Mouse (Mus musculus) c-Kit-positive CD71-positive TER-119-negative erythroid progenitor cells, embryonic 14.5 days (primary cell): ENCODE results near the gene Bach1.

ENCODE experiments used
- DNase-seq: peaks from one replicate; pipeline ENCODE4 v3.0.0-alpha.2; 2013; ENCODE audit warnings: low read depth

Bach1 gene

DNA sequence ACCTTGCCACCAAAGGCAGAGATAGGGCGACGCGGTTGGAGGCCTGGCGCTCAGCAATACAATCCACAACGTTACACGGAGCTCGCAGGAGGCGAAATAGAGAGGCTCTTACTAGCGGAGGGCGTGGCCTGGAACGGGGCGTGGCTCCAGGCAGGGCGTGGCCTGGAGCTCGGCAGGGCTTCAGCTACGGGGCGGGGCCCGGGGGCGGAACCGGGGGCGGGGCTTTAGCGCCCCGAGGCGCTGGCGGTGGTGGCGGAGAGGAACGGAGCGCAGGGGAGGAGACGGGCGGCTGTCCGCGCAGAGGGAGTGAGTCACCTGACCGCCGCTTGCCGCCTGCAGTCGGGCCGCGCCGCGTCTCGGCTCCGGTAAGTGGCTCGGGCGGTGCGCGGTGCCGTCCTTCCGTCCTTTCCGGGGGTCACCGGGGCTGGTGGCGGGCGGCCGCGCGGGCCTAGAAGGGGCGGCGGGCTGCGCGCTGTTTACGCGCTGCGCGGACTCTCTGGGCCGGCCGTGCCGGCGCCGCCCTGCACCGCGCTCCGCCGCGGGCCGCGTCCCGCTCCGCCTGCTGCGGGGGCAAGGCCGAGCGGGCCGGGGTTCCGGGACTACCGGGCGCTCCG lies at the start of gene Bach1:
Gene Bach1 (plus strand): TSS at position 254 of the 614 bp plus-strand sequence.
- DNase-seq: peak; percentile 87

DNA sequence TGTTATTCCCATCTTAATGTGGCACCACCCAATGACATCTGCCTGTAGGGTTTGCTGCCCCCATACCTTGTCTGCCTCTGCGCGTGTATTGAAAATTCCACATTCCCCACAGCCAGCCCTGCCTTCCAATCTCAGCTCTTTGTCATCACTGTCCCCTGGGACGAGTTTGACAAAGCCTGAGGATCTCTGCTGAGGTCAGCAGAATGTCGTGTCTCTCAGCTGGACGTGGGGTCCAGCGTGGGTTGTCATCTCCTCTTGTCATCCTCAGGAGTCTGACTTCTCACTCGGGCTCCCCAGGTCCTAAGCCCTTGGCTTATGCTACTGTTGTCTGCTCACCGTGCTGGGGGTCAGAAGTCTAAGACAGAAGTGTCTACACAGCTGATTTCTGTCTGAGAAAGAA lies 46.4 kb upstream of the Bach1 start:
- no peak for DNase-seq

DNA sequence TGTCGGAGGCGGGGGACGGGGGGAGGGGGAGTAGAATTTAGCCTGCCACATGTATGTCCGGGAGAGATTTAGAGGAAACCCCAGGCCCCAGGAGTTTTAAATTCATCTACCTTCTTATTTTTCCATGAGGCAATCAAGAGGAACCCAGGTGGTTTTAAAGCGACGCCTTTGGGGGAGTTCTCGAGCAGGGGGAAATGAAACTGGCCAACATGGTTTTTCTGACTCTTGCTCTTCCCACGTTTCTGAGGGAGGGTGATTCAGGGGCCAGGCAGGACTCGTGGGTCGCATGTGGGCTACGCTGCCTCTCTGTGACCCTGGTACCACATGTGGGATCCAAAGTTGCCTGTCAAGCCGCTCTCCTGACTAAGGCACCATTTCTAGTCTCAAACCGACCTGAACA lies 45.8 kb upstream of the Bach1 start:
- no peak for DNase-seq

DNA sequence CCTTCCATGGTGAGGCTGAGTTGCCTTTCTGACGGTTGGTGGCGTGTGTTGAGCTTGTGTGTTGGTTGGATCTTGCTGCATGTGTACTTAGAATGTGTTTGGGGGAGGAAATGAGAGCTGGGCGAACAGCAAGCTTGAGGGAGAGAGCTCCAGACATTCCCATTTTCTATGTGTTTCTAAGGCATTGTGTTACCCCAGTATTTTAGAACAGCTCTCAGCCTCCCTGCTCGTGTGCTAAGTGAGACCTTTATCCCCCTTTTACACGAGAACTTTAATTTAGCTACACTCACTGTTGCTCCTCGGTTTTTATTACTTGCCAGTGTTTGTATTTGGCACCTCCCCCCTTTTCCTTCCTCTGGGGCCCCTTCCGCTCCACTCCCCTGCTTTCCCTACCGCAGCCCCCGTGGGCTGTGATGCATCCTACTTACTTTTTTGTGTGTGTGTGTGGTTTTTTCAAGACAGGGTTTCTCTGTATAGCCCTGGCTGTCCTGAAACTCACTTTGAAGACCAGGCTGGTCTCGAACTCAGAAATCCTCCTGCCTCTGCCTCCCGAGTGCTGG lies 44.6 kb upstream of the Bach1 start:
- DNase-seq: no peak

DNA sequence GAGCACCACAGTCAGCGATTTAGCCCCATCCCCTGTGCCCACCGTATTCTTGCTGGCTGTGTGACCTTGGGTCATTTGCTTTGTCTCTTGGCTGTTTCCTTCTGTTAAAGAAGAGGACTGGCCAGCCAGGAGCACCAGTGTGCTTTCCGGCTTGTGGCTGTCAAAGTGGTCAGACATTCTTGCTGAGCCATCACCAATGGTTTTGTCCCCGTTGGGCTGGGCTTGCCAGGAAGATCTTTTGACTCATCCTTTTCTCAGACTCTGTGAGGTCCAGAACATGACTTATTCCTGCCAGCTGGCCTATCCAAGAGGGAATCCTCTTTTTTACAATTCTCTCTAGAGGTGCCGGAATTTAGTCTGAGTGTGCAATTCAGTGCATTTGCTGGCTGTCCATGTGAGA lies 43.7 kb upstream of the Bach1 start:
- no peak for DNase-seq

DNA sequence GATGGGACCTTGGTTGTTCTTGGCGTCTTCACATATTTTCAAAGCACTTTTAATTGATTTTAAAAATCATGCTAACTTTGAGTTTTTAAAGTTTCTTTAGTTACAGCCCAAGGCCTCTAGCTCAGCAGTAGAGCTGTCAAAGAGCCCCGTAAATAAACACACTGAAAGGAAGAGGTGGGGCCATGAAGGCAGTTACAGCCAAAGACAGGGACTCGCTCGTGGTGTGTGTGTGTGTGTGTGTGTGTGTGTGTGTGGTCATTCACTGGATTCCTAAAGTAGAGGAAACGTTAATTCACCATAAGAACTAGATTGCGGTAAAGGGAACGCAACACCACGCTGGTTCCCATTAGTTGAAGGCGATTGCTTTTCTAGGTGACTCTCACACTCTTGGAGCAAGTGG lies 43.2 kb upstream of the Bach1 start:
- no peak for DNase-seq

DNA sequence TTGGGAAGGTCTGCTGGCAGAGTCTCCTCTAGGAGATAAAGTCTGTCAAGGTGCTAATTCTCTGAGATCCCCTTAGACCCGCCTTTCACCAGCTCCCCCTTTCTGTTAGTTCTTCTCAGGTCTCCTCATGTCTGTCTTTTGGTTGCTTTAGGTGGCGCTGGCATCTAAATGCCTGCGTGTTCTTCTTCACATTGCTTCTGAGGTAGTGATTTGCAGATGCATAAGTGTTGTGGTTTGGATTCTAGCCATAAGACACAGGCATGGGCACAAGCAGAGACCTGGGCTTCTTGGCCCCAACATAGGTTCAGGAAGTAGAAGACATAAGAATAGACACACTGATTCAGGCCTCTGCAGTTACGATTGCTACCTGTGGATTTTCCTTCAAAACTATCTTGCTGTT lies 42.0 kb upstream of the Bach1 start:
- DNase-seq: no peak

DNA sequence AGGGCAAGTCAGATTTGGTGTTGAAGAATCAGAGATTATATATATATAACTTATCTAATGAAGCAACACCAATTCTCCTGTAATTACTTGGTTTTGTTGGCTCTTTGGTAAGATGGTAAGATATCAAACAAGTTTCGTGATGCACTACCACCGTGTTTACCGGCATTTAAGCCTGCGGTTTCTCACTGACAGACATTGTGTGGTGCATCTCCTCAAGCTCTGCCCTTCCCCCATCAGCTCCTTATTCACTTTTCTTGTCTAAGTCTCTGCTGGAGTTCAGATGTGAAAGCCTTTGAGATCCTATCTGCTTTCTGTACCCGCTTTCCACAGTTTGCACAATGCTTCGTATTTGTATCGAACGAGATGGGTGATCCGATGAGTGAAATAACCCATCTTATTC lies 41.5 kb upstream of the Bach1 start:
- DNase-seq: no peak

DNA sequence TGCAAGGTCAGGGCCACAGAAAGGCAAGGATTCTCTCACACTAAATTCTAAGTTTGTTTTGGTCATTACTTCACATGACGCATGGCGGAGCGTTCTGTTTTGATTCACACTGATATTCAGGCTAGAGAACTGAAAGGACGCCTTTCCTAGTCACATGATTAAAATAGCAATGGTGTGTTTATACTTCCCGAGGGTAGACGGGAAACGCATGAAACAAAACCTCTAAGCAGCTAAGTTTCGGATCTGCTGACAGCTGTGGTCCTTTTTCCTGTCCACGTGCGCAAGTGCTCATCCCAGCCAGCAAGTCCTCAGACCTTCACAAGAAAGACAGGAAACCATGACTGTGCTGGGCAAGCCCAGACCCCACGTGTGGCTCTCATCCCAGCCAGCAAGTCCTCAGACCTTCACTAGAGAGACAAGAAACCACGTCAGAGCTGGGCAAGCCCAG lies 37.7 kb upstream of the Bach1 start:
- DNase-seq: no peak

DNA sequence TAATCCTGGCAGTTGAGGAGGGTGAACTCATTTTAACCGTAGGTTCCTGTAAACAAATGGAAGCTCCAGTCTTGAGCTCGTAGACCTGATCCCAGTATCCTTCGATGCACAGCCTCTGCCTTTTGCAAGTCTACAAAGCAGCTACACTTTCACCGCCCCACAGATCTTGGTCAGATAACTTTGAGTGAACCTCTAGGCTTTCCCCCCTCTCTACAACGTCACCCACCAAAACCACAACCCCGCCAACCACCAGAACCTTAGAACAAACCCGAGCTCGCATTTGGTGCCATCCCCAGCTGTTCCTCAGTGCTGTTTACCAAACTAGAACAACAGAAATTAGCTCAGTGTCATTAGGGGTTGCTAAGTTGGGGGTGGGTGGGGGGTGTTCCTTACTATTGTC lies 37.1 kb upstream of the Bach1 start:
- no peak for DNase-seq

DNA sequence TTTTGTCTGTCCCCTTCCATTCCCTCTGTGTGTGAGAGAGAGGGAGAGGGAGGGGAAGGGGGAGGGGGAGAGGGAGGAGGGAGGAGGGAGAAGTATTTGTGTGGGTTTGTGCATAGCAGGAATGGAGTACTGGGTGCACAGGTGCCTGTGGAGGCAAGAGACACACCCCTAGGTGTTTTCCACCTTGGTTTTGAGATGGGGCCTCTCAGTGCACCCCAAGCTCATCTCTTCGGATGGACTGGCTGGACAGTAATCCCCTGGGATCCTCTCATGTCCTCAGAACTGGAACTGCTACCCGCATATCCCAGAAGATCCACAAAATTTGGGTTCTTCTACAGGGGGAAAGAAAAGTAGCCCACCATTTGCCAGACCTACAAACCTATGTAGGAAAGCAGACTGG lies 36.2 kb upstream of the Bach1 start:
- DNase-seq: no peak

DNA sequence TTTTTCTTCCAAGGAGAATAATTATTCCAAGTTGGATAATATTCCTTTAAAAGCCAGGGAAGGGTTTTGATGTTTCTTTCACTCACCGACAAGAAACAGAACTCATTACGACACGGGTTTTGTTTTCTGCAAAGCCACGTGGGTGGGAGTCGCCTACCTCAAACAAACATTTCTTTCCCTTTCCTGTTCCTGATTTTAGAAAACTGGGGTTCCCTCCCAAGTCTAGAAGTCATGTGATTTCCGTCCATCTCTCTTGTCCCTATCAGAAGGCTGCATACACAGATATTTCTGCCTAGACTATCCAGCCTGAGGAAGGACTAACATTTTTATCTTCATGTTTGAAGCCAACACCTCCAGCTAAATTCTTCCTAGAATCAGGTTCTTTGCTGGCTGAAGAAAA lies 34.9 kb upstream of the Bach1 start:
- DNase-seq: no peak

DNA sequence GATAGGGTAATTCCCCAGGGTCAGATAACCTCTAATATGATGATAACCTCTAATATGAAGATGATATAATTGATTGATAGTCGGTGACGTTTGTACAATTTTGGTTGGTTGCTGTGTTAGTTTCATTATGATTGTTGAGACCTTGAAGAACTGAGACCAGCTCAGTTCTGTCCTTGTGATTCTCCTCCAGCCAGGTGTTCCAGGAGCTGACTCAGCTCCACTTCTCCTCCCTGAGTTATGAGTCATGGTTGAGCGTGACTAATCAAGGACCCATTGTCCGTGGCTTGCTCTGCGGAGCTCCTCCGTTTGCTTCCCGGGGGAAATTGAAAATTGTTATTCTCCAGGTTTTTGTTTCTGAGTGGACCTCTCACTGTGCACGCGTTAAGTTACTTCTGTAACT lies 33.5 kb upstream of the Bach1 start:
- no peak for DNase-seq

DNA sequence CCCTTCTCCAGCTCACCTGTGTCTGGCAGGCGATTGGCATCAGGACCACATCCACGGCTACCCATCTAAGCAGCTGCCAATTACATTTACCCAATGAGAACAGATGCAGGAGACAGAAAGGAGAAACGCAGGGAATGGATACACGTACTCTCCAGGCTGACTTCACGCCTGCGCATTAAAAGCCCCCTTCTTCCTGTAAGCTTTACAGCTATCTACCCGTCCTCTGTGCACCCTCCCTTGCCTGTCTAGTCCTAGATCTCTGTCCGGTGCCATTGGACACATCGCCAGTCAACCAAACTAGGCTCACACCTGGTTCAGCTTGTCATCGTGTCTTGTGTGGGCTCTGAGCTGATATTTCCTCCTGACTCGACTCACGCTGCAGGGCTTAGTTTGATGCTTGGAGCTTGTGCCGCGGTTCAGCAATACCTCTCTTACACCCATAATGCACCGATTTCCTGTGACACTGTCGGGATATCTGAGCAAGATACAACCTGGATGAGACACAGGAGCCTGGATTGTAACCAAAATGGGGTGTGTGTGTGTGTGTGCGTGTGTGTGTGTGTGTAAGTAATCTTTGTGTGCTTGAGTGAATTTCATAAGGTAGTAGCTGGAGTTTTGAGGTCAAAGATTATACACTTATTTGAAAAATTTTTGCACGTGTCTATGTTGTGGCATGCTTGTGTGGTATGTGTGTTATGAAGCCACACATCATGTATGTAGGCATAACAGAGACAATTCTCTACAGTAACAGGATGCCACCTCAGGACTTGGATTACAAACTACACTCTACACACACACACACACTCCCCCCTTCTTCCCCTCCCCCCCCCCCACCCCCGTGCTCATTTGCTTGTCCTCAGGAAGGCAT lies 32.8 kb upstream of the Bach1 start:
- no peak for DNase-seq

DNA sequence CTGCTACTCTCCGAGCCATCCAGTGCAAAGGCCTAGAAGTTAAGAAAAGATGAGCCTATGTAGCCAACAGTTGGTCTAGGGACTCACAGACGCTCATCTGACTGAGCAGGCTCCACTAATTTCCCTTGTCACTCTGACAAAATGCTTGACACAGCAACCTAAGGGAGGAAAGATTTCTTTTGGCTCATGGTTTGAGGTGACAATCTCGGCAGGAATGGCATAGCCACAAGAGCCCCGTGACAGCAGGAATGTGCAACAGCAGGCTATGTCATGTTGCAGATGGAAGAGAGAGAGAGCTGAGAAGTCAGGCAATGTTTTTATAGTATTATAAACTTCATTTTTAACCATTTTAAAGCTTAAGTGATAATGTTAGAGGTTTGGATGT lies 32.1 kb upstream of the Bach1 start:
- no peak for DNase-seq

DNA sequence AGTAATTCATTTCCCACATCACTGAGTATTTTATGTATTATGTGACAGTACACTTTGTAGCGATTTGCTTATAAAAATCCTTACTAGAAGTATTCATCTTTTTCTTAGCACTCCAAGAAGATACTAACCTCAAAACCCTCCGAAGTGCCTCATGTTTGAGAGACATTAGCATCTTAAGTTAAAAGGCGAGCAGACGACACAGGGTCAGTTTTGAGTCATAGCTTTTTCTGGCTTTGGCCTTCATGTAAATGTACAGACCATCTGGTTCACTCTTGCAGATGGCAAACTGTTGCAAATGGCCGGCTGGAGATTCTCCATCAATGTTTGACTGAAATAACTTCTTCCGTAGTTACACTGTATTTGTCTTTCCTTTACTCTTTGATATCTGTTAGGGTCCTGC lies 30.7 kb upstream of the Bach1 start:
- no peak for DNase-seq

DNA sequence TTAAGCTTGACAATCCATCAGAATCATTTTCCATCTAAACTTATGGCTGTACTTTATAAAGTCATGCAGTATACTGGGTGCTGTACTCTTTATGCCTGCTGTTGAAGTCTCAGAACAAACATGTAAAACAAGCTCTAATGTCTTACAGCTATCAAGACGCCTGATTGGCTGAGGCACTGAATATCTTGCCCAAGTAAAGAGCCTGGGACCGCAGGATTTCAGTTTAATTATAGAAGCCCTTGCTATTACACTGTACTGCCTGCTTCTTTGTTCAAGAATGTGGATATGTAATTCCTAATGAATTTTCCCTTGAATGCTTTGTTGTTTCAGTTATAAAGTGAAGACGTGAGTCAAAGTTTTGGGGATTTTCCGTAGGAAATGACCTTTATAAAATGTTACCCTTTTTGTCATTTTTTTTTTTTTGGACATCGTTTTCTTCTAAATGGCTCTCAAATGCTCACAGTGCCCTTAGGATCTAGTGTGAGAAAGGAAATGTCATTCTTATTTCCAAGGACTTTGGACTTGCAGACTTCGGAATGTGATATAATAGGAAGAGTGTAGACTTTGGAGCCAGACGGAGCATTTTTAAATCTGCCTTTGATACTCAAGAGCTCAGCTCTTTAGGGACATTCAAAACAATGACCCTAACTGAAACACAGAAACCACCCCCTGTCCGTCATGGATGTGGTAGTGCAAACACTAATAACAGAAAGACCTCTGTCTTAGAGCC lies 28.5 kb upstream of the Bach1 start:
- no peak for DNase-seq

DNA sequence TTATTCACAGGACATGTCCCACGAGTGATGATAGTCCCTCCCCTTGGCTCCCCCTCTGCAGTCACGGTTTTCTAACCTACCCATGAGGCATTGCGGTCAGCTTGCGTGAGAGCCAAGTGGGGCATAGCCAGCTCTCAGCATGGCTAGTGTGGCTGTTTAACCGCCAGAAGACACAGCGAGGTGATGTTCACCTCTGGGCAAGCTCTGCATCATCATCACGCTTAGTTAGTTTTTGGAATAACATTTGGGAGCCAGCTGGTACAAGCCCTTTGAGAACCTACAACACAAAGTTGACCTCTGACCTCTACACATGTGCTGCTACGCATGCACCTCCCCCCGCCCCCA lies 28.0 kb upstream of the Bach1 start:
- no peak for DNase-seq

DNA sequence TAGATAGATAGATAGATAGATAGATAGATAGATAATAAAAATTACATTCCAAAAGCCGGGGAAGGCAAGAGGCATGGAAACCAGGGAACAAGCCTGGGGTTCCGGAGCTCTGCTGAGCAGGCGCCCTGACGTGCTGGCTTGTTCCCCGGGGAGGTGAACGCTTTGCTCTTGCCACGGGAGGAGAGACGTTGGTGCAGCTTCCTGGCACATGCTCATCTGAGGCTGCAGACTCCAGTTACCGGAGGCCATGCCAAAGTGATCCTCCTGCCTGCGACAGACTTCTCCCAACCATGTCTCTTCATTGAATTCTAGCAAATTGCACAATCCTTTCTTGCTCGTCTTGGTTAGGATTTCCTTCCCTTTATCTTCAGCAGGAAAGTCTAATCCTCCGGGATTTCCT lies 27.4 kb upstream of the Bach1 start:
- DNase-seq: no peak

DNA sequence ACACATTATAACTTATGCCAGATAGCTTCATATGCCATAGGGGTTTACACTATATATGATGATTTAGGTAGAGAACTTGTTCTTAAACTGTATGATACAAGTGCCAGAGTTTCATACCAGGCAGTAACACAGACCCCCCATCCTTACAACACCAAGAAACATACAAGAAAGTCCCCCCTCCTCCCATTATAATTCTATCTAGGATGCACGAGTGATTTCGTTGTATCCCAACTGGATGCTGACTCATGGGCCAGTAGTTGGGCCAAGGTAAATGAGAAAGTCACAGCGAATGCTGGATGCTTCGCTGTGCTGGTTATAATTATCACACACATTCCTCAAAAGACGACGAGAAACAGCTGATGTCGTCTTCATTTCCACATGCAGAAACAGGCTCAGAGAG lies 25.6 kb upstream of the Bach1 start:
- no peak for DNase-seq

DNA sequence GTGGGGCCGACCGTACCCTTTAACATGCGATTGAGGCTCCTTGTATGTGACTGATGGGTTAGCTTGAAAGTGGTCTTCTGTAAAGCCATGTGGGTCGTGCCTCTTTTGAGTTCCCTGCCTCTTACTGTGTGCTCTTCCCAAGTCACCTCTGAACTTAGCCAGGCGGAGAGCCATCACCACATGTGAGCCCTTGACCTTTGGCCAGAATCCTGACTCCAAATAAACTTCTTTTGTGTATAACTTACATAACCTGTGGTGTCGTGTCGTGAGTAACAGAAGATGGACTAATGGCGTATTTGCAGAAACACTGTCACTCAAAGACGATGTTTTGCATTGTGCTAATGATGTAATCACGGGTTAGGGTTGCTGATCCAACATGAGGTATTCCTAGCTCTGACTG lies 22.6 kb upstream of the Bach1 start:
- no peak for DNase-seq

DNA sequence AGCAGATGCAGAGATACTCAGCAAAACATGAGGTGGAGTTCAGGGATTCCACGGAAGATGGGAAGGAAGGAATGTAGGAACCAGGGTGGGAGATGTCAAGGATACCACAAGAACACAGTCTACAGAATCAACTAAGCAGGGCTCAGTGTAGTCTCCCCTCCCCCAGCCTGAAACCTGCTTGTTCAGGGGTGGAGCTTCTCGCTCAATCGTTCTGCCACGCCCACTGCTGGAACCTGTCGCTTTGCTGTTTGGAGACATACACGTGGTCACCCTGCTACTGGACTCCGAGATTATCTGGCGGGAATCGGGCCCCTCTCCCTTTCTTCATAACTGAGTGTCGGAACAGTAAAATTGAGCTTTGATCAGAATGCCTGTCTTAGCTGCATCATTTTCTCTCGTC lies 20.1 kb upstream of the Bach1 start:
- no peak for DNase-seq
